Mouse (Mus musculus) kidney, postnatal 14 days (tissue): ENCODE measurements at regions not wholly inside any gene's neighbourhood (a gene's known extent, or its start where the extent isn't known, plus 50 kb on each side); places are given as distances from the start of the nearest gene placed in this dataset.

ENCODE experiments used
- DNase-seq: peaks from one replicate; pipeline ENCODE4 v3.0.0; 2022; ENCODE audit warnings: mixed read lengths

GRCm38 (mm10) chr7:40429416-40429815 is 468.7 kb upstream of the Vstm2b start:
- DNase-seq, result no peak

- DNase-seq, result peak; percentile 48
These were observed 464.2 kb upstream of the Vstm2b start for GRCm38 (mm10) chr7:40433906-40434305.

- no peak for DNase-seq
These were observed 457.0 kb upstream of the Vstm2b start for GRCm38 (mm10) chr7:40441128-40441527.

- DNase-seq, result no peak
These were observed 456.3 kb upstream of the Vstm2b start for GRCm38 (mm10) chr7:40441786-40442185.

DNA sequence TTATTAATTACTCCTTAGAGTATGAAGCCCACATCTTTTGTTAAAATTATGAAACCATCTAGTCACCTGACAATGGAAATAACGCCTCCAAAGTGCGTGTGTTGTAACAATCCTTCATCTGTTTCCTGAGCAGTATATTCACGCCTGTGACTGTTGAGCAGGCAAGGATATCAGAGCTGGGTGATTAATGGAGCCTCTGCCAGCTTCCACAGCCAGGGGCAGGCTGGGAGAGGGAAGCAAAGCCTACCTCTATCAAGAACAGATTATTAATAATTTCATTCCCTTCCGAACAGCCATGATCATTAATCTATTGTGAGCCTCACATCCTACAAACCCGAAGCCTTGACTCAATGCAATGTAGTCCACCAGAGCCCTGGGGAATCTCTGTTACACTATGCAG is 431.7 kb upstream of the Vstm2b start:
- no peak for DNase-seq

DNA sequence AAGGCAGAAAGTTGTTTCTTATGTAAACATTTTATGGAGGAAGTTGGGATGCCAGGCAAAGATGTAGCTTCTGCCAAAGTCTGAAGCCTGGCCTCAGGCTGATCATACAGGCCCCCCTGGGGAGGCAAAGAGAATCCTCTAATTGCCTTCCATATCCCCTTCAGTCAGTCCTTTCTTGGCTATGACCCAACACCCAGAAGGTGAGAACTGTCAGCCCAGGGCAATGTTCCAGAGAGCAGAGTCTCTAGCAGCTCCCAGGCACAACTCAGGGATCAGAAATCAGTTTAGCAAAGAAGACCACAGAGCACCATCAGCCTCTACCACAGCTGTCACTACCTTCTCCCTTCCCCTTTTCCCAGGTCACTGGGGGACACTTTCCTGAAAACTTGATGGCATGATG is 410.9 kb upstream of the Vstm2b start:
- peak; percentile 2 for DNase-seq

GRCm38 (mm10) chr7:40522703-40523267 is 375.3 kb upstream of the Vstm2b start:
- no peak for DNase-seq

DNA sequence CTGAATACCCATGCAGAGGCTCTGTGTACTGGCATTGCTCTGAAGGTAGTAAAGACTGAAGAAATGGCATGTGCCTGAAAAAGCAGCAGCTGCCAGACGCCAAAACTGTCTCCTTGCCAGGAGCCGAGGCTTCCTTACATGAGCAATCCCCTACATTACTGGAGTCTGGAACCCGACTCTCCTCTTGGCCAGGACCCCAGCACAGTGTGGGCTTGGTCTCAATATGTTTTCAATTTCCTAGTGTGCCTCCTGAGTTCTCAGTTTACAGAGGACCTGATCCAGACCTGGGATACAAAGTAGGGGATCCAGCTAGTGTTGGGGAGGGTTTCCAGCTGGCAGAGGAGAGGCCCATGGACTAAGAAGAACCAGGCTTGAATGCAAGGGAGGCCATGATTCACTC is 361.5 kb upstream of the Vstm2b start:
- no peak for DNase-seq

DNA sequence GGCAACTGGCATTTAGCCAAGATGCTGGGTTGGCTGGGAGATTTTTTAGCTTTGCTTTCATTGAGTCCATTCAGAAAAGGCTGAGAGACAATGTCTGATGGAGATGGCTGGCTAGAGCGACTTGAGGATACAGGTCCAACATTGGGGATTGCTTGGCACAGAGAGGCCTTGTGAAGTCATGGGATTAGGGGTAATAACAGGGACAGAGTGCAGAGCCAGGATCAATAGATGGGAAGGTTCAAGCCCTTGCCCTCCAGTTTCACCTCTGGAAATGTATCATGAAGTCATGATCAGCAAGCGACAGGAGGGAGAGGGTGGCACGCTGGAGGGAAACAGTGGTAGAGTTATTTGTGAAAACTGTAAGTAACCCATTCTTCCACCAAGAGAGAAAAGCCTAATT is 360.5 kb upstream of the Vstm2b start:
- DNase-seq, result no peak

DNA sequence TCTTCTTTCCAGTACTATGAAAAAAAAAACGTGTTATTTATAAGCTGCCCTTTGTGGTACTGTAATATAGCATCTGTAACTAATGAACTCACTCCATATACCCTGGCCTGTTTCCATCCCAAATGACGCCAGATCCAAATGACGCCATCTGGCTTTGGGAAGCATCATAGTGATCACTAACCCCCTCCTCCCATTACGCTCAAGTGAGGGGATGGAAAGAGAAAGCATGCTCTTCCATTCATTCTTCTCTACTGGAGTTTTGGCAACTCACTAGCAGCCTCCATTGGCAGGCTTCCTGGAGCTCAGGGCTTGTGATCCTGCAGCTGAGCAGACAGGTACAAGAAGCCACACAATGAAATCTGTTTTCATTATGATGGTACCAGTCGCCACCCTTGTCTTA is 358.3 kb upstream of the Vstm2b start:
- no peak for DNase-seq

DNA sequence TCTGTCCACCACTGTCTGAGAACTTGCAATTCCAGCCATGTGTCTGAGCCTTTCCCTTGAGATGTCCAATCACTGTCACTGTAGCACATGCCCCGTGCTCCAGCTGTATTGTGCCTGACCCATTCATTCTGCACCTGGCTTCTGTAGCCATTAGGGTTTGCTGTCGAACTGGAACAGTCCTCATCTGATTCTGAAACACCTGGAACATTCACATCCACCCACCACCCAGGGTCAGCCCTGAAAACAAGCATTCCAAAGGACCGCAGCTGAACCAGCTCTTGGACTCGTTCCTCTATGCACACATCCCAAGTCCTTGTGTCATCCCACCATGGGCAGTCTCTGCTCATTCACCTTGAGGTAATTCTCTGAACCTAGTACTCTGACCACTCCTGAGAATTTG is 356.8 kb upstream of the Vstm2b start:
- no peak for DNase-seq

- DNase-seq, result no peak
These were observed 334.5 kb upstream of the Vstm2b start for GRCm38 (mm10) chr7:40563447-40564118.

GRCm38 (mm10) chr7:40575971-40576370 is 322.2 kb upstream of the Vstm2b start:
- no peak for DNase-seq

DNA sequence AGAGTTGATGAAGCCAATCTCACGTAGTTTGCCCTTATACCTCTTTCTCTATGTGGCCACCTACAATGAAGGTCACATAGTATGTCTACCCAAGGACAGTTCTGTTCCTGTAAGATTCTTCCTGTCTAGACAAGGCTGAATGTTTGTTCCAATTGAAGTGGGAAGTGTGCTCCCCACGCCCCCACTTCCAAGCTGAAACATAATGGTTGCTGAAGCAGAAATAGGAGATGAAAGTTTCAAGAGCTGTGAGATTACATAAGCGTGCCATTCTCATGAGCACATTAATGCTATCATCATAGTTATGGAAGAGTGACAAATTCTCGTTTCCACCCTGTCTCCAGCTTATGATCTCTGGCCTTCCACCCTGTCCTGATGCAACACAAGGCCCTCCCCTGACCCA is 320.8 kb upstream of the Vstm2b start:
- no peak for DNase-seq

- no peak for DNase-seq
These were observed 277.4 kb upstream of the Vstm2b start for GRCm38 (mm10) chr7:40620761-40621160.

GRCm38 (mm10) chr7:40622811-40623210 is 275.3 kb upstream of the Vstm2b start:
- peak; percentile 80 for DNase-seq

- no peak for DNase-seq
These were observed 274.8 kb upstream of the Vstm2b start for GRCm38 (mm10) chr7:40623286-40623685.

DNA sequence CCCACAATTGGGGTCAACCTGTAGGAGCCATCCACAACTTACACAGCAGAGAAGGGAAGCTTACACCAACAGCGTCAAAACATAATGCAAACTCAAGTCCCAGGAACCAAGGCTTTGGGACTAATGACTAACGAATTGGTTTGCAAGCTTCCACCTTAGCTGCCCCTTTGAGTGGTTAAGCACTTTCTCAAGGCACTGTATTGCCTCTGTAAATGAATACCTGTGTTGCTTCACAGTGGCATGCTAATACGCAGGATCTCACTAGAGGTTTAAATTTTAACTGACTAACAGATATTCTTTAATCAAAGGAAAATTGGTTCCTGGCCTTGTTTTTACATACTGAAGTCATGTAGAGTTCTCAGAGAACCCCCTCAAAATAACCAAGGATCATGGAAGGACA is 261.8 kb upstream of the Vstm2b start:
- DNase-seq, result peak; percentile 52

- DNase-seq, result peak; percentile 4
These were observed 243.1 kb upstream of the Vstm2b start for GRCm38 (mm10) chr7:40654982-40655381.

GRCm38 (mm10) chr7:40655391-40655790 is 242.7 kb upstream of the Vstm2b start:
- DNase-seq, result no peak

- DNase-seq, result no peak
These were observed 238.5 kb upstream of the Vstm2b start for GRCm38 (mm10) chr7:40659662-40660061.

GRCm38 (mm10) chr7:40663781-40664180 is 234.3 kb upstream of the Vstm2b start:
- DNase-seq, result no peak

- no peak for DNase-seq
These were observed 231.5 kb upstream of the Vstm2b start for GRCm38 (mm10) chr7:40666625-40667024.

GRCm38 (mm10) chr7:40670401-40670800 is 227.7 kb upstream of the Vstm2b start:
- DNase-seq, result peak; percentile 34

GRCm38 (mm10) chr7:40671068-40671467 is 227.1 kb upstream of the Vstm2b start:
- DNase-seq, result no peak
